Mouse (Mus musculus): ENCODE results near the gene Nom1. TPM values are rescaled to one million over a fixed set of nuclear protein-coding genes. Genes with fewer than 3 reads are reported as not detected.
"Not testable (repeated sequence)": the region's sequence is repeated elsewhere in the genome, so short reads cannot be mapped to it uniquely, and the experiment has no call there.

Gene Nom1
- total and polyA plus RNA-seq, 3 experiments = 4.5 to 16.1 (median 13.4) TPM

- no peaks in the 10 kb centered on the region for H3K79me2 ChIP-seq (replicated peaks; ENCODE audit: control insufficient read depth, insufficient read depth, low read length)
- H3K27ac ChIP-seq = no peak overlapping the region
- TF ChIP-seq CTCF (IDR thresholded peaks at IDR 0.05) (no peak), POLR2A (IDR thresholded peaks at IDR 0.05; ENCODE audit: insufficient read depth, low read depth, low read length) (no peak), EP300 (IDR thresholded peaks at IDR 0.05; ENCODE audit: insufficient read depth, low read depth, low read length) (no peak)
- no peak overlapping the region for H3K9ac ChIP-seq (ENCODE audit: low read depth, low read length)
- DNase-seq = no peak
- intact Hi-C loops (cut with DNase I) = no loop called here
- no peaks in the 10 kb centered on the region for H3K27me3 ChIP-seq (ENCODE audit: control insufficient read depth, insufficient read depth, low read length)
- no peaks in the 10 kb centered on the region for H3K36me3 ChIP-seq (ENCODE audit: control insufficient read depth, insufficient read depth, low read length)
- no peak overlapping the region for H3K4me3 ChIP-seq
- no peaks in the 10 kb centered on the region for H3K4me1 ChIP-seq (ENCODE audit: control insufficient read depth, insufficient read depth, low read length)
These were observed 23.6 kb upstream of the Nom1 start for GRCm38 (mm10) chr5:29410854-29411253.

GRCm38 (mm10) chr5:29413041-29413440 is 21.4 kb upstream of the Nom1 start:
- intact Hi-C loops (cut with DNase I) = no loop called here
- Histone ChIP-seq H3K36me3 (ENCODE audit: control insufficient read depth, insufficient read depth, low read length) (no peaks in the 10 kb centered on the region), H3K27me3 (ENCODE audit: control insufficient read depth, insufficient read depth, low read length) (no peaks in the 10 kb centered on the region), H3K9ac (ENCODE audit: low read depth, low read length) (no peak overlapping the region), H3K27ac (no peak overlapping the region), H3K4me3 (no peak overlapping the region), H3K79me2 (replicated peaks; ENCODE audit: control insufficient read depth, insufficient read depth, low read length) (no peaks in the 10 kb centered on the region), H3K4me1 (ENCODE audit: control insufficient read depth, insufficient read depth, low read length) (no peaks in the 10 kb centered on the region)
- WGBS = 76% methylated on average over 3 of the region's 3 CpGs
- no peak for DNase-seq
- no peak for TF ChIP-seq POLR2A (IDR thresholded peaks at IDR 0.05; ENCODE audit: insufficient read depth, low read depth, low read length)
- TF ChIP-seq EP300 (IDR thresholded peaks at IDR 0.05; ENCODE audit: insufficient read depth, low read depth, low read length) = no peak
- TF ChIP-seq CTCF (IDR thresholded peaks at IDR 0.05) = peak; percentile 36

GRCm38 (mm10) chr5:29423330-29423729 is 11.1 kb upstream of the Nom1 start:
- DNase-seq; H3K4me3 ChIP-seq; H3K9ac ChIP-seq (ENCODE audit: low read depth, low read length); H3K4me1 ChIP-seq (ENCODE audit: control insufficient read depth, insufficient read depth, low read length); H3K27ac ChIP-seq; H3K27me3 ChIP-seq (ENCODE audit: control insufficient read depth, insufficient read depth, low read length); intact Hi-C loops (cut with DNase I); H3K79me2 ChIP-seq (replicated peaks; ENCODE audit: control insufficient read depth, insufficient read depth, low read length); H3K36me3 ChIP-seq (ENCODE audit: control insufficient read depth, insufficient read depth, low read length): not testable (repeated sequence)
- WGBS = 60% methylated on average over 3 of the region's 3 CpGs

GRCm38 (mm10) chr5:29434872-29435358 is 451 bp downstream of the Nom1 start:
- no peaks in the 10 kb centered on the region for H3K79me2 ChIP-seq (replicated peaks; ENCODE audit: control insufficient read depth, insufficient read depth, low read length)
- intact Hi-C loops (cut with DNase I) = loop anchor here (2.0 to 5.0 kb wide), 2 partner anchors 48 to 134 kb away; partner anchors contain the start of gene Ube3c
- peak overlapping the region; percentile 65 for H3K9ac ChIP-seq (ENCODE audit: low read depth, low read length)
- H3K27me3 ChIP-seq (ENCODE audit: control insufficient read depth, insufficient read depth, low read length) = no peaks in the 10 kb centered on the region
- peaks cover 15% of the 10 kb centered on the region for H3K36me3 ChIP-seq (ENCODE audit: control insufficient read depth, insufficient read depth, low read length)
- peaks cover 2% of the 10 kb centered on the region for H3K4me1 ChIP-seq (ENCODE audit: control insufficient read depth, insufficient read depth, low read length)
- peak overlapping the region; percentile 76 for H3K27ac ChIP-seq
- TF ChIP-seq CTCF (IDR thresholded peaks at IDR 0.05) = no peak
- TF ChIP-seq EP300 (IDR thresholded peaks at IDR 0.05; ENCODE audit: insufficient read depth, low read depth, low read length) = no peak
- no peak for TF ChIP-seq POLR2A (IDR thresholded peaks at IDR 0.05; ENCODE audit: insufficient read depth, low read depth, low read length)
- peak overlapping the region; percentile 88 for H3K4me3 ChIP-seq
- WGBS = under 1% methylated on average over 48 of the region's 48 CpGs
- peak; percentile 51 to 57 for DNase-seq

- Histone ChIP-seq H3K27ac (no peak overlapping the region), H3K27me3 (ENCODE audit: control insufficient read depth, insufficient read depth, low read length) (no peaks in the 10 kb centered on the region), H3K9ac (ENCODE audit: low read depth, low read length) (no peak overlapping the region), H3K36me3 (ENCODE audit: control insufficient read depth, insufficient read depth, low read length) (peaks cover 15% of the 10 kb centered on the region), H3K79me2 (replicated peaks; ENCODE audit: control insufficient read depth, insufficient read depth, low read length) (no peaks in the 10 kb centered on the region), H3K4me3 (peak overlapping the region; percentile 88), H3K4me1 (ENCODE audit: control insufficient read depth, insufficient read depth, low read length) (peaks cover 2% of the 10 kb centered on the region)
- no peak for DNase-seq
- no peak for TF ChIP-seq EP300 (IDR thresholded peaks at IDR 0.05; ENCODE audit: insufficient read depth, low read depth, low read length)
- TF ChIP-seq POLR2A (IDR thresholded peaks at IDR 0.05; ENCODE audit: insufficient read depth, low read depth, low read length) = no peak
- TF ChIP-seq CTCF (IDR thresholded peaks at IDR 0.05) = no peak
- WGBS = 39% methylated on average over 8 of the region's 8 CpGs
- intact Hi-C loops (cut with DNase I) = loop anchor here (2.0 kb wide), 1 partner anchor 133 kb away; the partner anchor contains the start of gene Ube3c
These were observed 1.0 kb downstream of the Nom1 start for GRCm38 (mm10) chr5:29435491-29435890.

- H3K27ac ChIP-seq; H3K79me2 ChIP-seq (replicated peaks; ENCODE audit: control insufficient read depth, insufficient read depth, low read length); H3K27me3 ChIP-seq (ENCODE audit: control insufficient read depth, insufficient read depth, low read length); intact Hi-C loops (cut with DNase I); H3K4me1 ChIP-seq (ENCODE audit: control insufficient read depth, insufficient read depth, low read length); DNase-seq; H3K4me3 ChIP-seq; H3K9ac ChIP-seq (ENCODE audit: low read depth, low read length): not testable (repeated sequence)
- H3K36me3 ChIP-seq (ENCODE audit: control insufficient read depth, insufficient read depth, low read length) = peaks cover 15% of the 10 kb centered on the region
- 95% methylated on average over 6 of the region's 6 CpGs for WGBS
These were observed 2.3 kb downstream of the Nom1 start for GRCm38 (mm10) chr5:29436728-29437127.
